Mouse (Mus musculus): ENCODE data around the gene 1700029J07Rik. TPM values are rescaled to one million over a fixed set of nuclear protein-coding genes. Genes with fewer than 3 reads are reported as not detected.

1700029J07Rik gene
- polyA plus RNA-seq, 1 experiment: 28.7 TPM

GRCm38 (mm10) chr8:45916496-45916895 is 58.6 kb downstream of the 1700029J07Rik start:
- no peaks in the 10 kb centered on the region for H3K36me3 ChIP-seq (ENCODE audit: control insufficient read depth, insufficient read depth, low read length)
- no peak for TF ChIP-seq CTCF (IDR thresholded peaks at IDR 0.05; ENCODE audit: control insufficient read depth, insufficient read depth, insufficient replicate concordance, low read depth, low read length)
- no peak for TF ChIP-seq POLR2A (IDR thresholded peaks at IDR 0.05; ENCODE audit: control insufficient read depth, low read depth, low read length)
- peaks cover 6% of the 10 kb centered on the region for H3K4me1 ChIP-seq (ENCODE audit: control insufficient read depth, insufficient read depth, low read length)
- H3K4me3 ChIP-seq (ENCODE audit: control insufficient read depth, low read depth, low read length): no peak overlapping the region
- H3K27ac ChIP-seq (ENCODE audit: control insufficient read depth, insufficient read depth, low read depth, low read length): no peak overlapping the region
- H3K27me3 ChIP-seq (ENCODE audit: control insufficient read depth, insufficient read depth, low read length): no peaks in the 10 kb centered on the region

- Histone ChIP-seq H3K36me3 (ENCODE audit: control insufficient read depth, insufficient read depth, low read length) (no peaks in the 10 kb centered on the region), H3K4me3 (ENCODE audit: control insufficient read depth, low read depth, low read length) (peak overlapping the region; percentile 85), H3K4me1 (ENCODE audit: control insufficient read depth, insufficient read depth, low read length) (peaks cover 6% of the 10 kb centered on the region), H3K27ac (ENCODE audit: control insufficient read depth, insufficient read depth, low read depth, low read length) (no peak overlapping the region), H3K27me3 (ENCODE audit: control insufficient read depth, insufficient read depth, low read length) (no peaks in the 10 kb centered on the region)
- TF ChIP-seq CTCF (IDR thresholded peaks at IDR 0.05; ENCODE audit: control insufficient read depth, insufficient read depth, insufficient replicate concordance, low read depth, low read length): no peak
- no peak for TF ChIP-seq POLR2A (IDR thresholded peaks at IDR 0.05; ENCODE audit: control insufficient read depth, low read depth, low read length)
Observed at GRCm38 (mm10) chr8:45913707-45914106, 61.3 kb downstream of the 1700029J07Rik start.

- Histone ChIP-seq H3K4me1 (ENCODE audit: control insufficient read depth, insufficient read depth, low read length) (no peaks in the 10 kb centered on the region), H3K36me3 (ENCODE audit: control insufficient read depth, insufficient read depth, low read length) (no peaks in the 10 kb centered on the region), H3K27me3 (ENCODE audit: control insufficient read depth, insufficient read depth, low read length) (no peaks in the 10 kb centered on the region), H3K4me3 (ENCODE audit: control insufficient read depth, low read depth, low read length) (no peak overlapping the region), H3K27ac (ENCODE audit: control insufficient read depth, insufficient read depth, low read depth, low read length) (no peak overlapping the region)
- TF ChIP-seq CTCF (IDR thresholded peaks at IDR 0.05; ENCODE audit: control insufficient read depth, insufficient read depth, insufficient replicate concordance, low read depth, low read length): no peak
- TF ChIP-seq POLR2A (IDR thresholded peaks at IDR 0.05; ENCODE audit: control insufficient read depth, low read depth, low read length): no peak
Observed at GRCm38 (mm10) chr8:45906251-45906619, 68.8 kb downstream of the 1700029J07Rik start.

- Histone ChIP-seq H3K4me3 (ENCODE audit: control insufficient read depth, low read depth, low read length) (no peak overlapping the region), H3K36me3 (ENCODE audit: control insufficient read depth, insufficient read depth, low read length) (no peaks in the 10 kb centered on the region), H3K4me1 (ENCODE audit: control insufficient read depth, insufficient read depth, low read length) (no peaks in the 10 kb centered on the region), H3K27me3 (ENCODE audit: control insufficient read depth, insufficient read depth, low read length) (no peaks in the 10 kb centered on the region), H3K27ac (ENCODE audit: control insufficient read depth, insufficient read depth, low read depth, low read length) (no peak overlapping the region)
- TF ChIP-seq POLR2A (IDR thresholded peaks at IDR 0.05; ENCODE audit: control insufficient read depth, low read depth, low read length): no peak
- TF ChIP-seq CTCF (IDR thresholded peaks at IDR 0.05; ENCODE audit: control insufficient read depth, insufficient read depth, insufficient replicate concordance, low read depth, low read length): no peak
Observed at GRCm38 (mm10) chr8:45905591-45906250, 69.3 kb downstream of the 1700029J07Rik start.

- Histone ChIP-seq H3K27ac (ENCODE audit: control insufficient read depth, insufficient read depth, low read depth, low read length) (no peak overlapping the region), H3K36me3 (ENCODE audit: control insufficient read depth, insufficient read depth, low read length) (no peaks in the 10 kb centered on the region), H3K27me3 (ENCODE audit: control insufficient read depth, insufficient read depth, low read length) (no peaks in the 10 kb centered on the region), H3K4me3 (ENCODE audit: control insufficient read depth, low read depth, low read length) (no peak overlapping the region), H3K4me1 (ENCODE audit: control insufficient read depth, insufficient read depth, low read length) (no peaks in the 10 kb centered on the region)
- TF ChIP-seq CTCF (IDR thresholded peaks at IDR 0.05; ENCODE audit: control insufficient read depth, insufficient read depth, insufficient replicate concordance, low read depth, low read length): no peak
- TF ChIP-seq POLR2A (IDR thresholded peaks at IDR 0.05; ENCODE audit: control insufficient read depth, low read depth, low read length): no peak
Observed at GRCm38 (mm10) chr8:45903659-45904058, 71.4 kb downstream of the 1700029J07Rik start.

Other genes with a start within 250 kb of the 1700029J07Rik start
- gene Pdlim3, start 89.8 kb downstream of the 1700029J07Rik start, polyA plus RNA-seq (2012; rRNA removed): 5.9 and 13.2 TPM in 2 replicates
- 21.8 and 23.4 TPM in 2 replicates for gene Ccdc110, start 40.6 kb downstream of the 1700029J07Rik start, polyA plus RNA-seq (2012; rRNA removed)
- gene Ufsp2, start 276 bp upstream of the 1700029J07Rik start, polyA plus RNA-seq (2012; rRNA removed): 16.8 and 20.0 TPM in 2 replicates
- gene Lrp2bp, start 24.1 kb upstream of the 1700029J07Rik start, polyA plus RNA-seq (2012; rRNA removed): 53.7 and 55.3 TPM in 2 replicates
- gene Ankrd37, start 30.5 kb upstream of the 1700029J07Rik start, polyA plus RNA-seq (2012; rRNA removed): 3.0 and 3.7 TPM in 2 replicates
- 78.2 and 91.9 TPM in 2 replicates for gene Cfap97, start 176.5 kb upstream of the 1700029J07Rik start, polyA plus RNA-seq (2012; rRNA removed)
- 14.9 and 16.2 TPM in 2 replicates for gene Snx25, start 176.9 kb upstream of the 1700029J07Rik start, polyA plus RNA-seq (2012; rRNA removed)
- 34.6 and 39.0 TPM in 2 replicates for gene Slc25a4, start 236.0 kb upstream of the 1700029J07Rik start, polyA plus RNA-seq (2012; rRNA removed)